13 mouse cellular contexts compared by ENCODE assay signal in the genomic region with DNA sequence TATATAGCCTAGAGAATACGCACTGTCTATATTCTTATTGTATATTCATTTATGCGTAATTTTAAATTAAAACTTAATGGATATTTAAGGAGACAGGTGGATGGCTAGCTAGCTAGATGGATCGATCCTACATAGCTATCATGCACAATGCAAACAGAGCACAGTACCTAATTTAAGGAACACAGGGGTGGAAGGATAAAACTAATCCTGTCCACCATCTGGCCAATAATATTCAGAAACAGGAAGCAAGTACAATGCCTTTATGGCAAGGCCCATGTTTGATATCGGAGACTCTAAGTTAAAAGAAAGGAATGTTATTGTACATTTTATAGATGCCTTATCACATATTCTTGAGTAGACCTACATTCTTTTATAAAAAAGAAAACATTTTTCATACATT.
DNase-seq lines count a peak whose midpoint lies in the region; ATAC-seq and TF ChIP-seq lines count a peak whose summit lies in the region.
"Had no signal": no experiment of that assay in that cellular context is flagged by ENCODE, and none has a peak within 500 bp of the region (broad histone marks: within the 10 kb centered on the region; RNA-seq: fewer than 3 reads in every experiment).

No protein-coding gene starts in this region.

- DNase-seq in lung, postnatal 14 days: no peak
- DNase-seq in MEL (ENCODE audit: low read depth, low spot score): peak; percentile 36
- peak; percentile 36 for DNase-seq in MEL-GATA-1-ER (ENCODE audit: extremely low read depth, low read depth)
- DNase-seq in forebrain, embryonic 14.5 days (ENCODE audit: low spot score): no peak
- DNase-seq: adrenal gland, adult 8-10 months; adrenal gland, postnatal 14 days; adrenal gland, postnatal 36 days; cerebellum, adult 11-12 months; cerebellum, postnatal 25 days had no signal

- no peaks in the 10 kb centered on the region for H3K27me3 ChIP-seq in lung, embryonic 16.5 days (ENCODE audit: control insufficient read depth, insufficient read depth, low read depth, low read length)
- no peaks in the 10 kb centered on the region for H3K27me3 ChIP-seq in MEL (ENCODE audit: control insufficient read depth in 1 of 2, insufficient read depth in 2 of 2, low read length in 2 of 2)
- H3K27me3 ChIP-seq in forebrain, embryonic 14.5 days (replicated peaks; ENCODE audit: control insufficient read depth, insufficient read depth, low read length): no peaks in the 10 kb centered on the region
- H3K27me3 ChIP-seq: embryonic facial prominence, embryonic 12.5 days; forebrain, embryonic 13.5 days had no signal

- no peak overlapping the region for H3K9ac ChIP-seq in lung, embryonic 16.5 days (ENCODE audit: low read length)
- no peak overlapping the region for H3K9ac ChIP-seq in MEL (ENCODE audit: control insufficient read depth, low read depth, low read length, poor library complexity, severe bottlenecking)
- H3K9ac ChIP-seq in forebrain, embryonic 14.5 days (ENCODE audit: low read length): no peak overlapping the region
- H3K9ac ChIP-seq: embryonic facial prominence, embryonic 12.5 days; forebrain, embryonic 13.5 days had no signal

- 0 out of 2 replicates have a peak, but pooled peaks cover 3% of the 10 kb centered on the region for H3K4me1 ChIP-seq in lung, embryonic 16.5 days (replicated peaks; ENCODE audit: control insufficient read depth, insufficient read depth, low read length)
- no peaks in the 10 kb centered on the region; a peak in 1 of 4 replicates for H3K4me1 ChIP-seq in MEL (ENCODE audit: control insufficient read depth in 1 of 2, insufficient read depth in 2 of 2, low read length in 2 of 2)
- peaks cover 3% of the 10 kb centered on the region; the same call in 1 of the 2 replicates for H3K4me1 ChIP-seq in forebrain, embryonic 14.5 days (ENCODE audit: control insufficient read depth, insufficient read depth, low read length)
- H3K4me1 ChIP-seq: embryonic facial prominence, embryonic 10.5 days; embryonic facial prominence, embryonic 12.5 days had no signal

- H3K79me2 ChIP-seq in MEL (ENCODE audit: control insufficient read depth, insufficient read depth, low read length, poor library complexity): no peaks in the 10 kb centered on the region

- no peaks in the 10 kb centered on the region for H3K9me3 ChIP-seq in lung, embryonic 16.5 days (ENCODE audit: control insufficient read depth, low read length)
- H3K9me3 ChIP-seq in MEL (replicated peaks; ENCODE audit: insufficient read depth, low read length): no peaks in the 10 kb centered on the region
- no peaks in the 10 kb centered on the region for H3K9me3 ChIP-seq in forebrain, embryonic 14.5 days (replicated peaks; ENCODE audit: control insufficient read depth, low read length)
- H3K9me3 ChIP-seq: embryonic facial prominence, embryonic 10.5 days; embryonic facial prominence, embryonic 12.5 days; forebrain, embryonic 13.5 days had no signal

- peak; percentile 44; the same call in 1 of the 2 replicates for ATAC-seq in lung, embryonic 16.5 days (ENCODE audit: low read depth)
- no peak for ATAC-seq in forebrain, embryonic 14.5 days

- H3K36me3 ChIP-seq in lung, embryonic 16.5 days (ENCODE audit: control insufficient read depth, insufficient read depth, low read length): no peaks in the 10 kb centered on the region
- peaks cover 0 to 9% of the 10 kb centered on the region in 2 experiments; a peak in 2 of 4 replicates for H3K36me3 ChIP-seq in MEL (ENCODE audit: control insufficient read depth in 1 of 2, insufficient read depth in 2 of 2, low read length in 2 of 2)
- no peaks in the 10 kb centered on the region for H3K36me3 ChIP-seq in forebrain, embryonic 14.5 days (ENCODE audit: control insufficient read depth, insufficient read depth, low read length)
- H3K36me3 ChIP-seq: embryonic facial prominence, embryonic 10.5 days; embryonic facial prominence, embryonic 12.5 days had no signal

- H3K4me2 ChIP-seq in lung, embryonic 16.5 days (ENCODE audit: low read depth, low read length): no peak overlapping the region
- H3K4me2 ChIP-seq in forebrain, embryonic 14.5 days (ENCODE audit: low read length): no peak overlapping the region
- H3K4me2 ChIP-seq: embryonic facial prominence, embryonic 12.5 days; forebrain, embryonic 13.5 days had no signal

- no peak for TF ChIP-seq CTCF in MEL (IDR thresholded peaks at IDR 0.05 in 2 of 3, conservative IDR thresholded peaks at IDR 0.05 in 1 of 3; ENCODE audit: control insufficient read depth in 1 of 3, insufficient read depth in 1 of 3, low read depth in 2 of 3, low read length in 3 of 3, poor library complexity in 1 of 3, severe bottlenecking in 1 of 3)

- no peak for TF ChIP-seq POLR2A in MEL (IDR thresholded peaks at IDR 0.05; ENCODE audit: control insufficient read depth in 1 of 2, insufficient read depth in 1 of 2, low read depth in 1 of 2, low read length in 2 of 2, poor library complexity in 1 of 2)

- TF ChIP-seq RAD21 in MEL (IDR thresholded peaks at IDR 0.05; ENCODE audit: low read depth, low read length): no peak

- TF ChIP-seq EP300 in MEL (IDR thresholded peaks at IDR 0.05; ENCODE audit: low read depth in 1 of 2, low read length in 2 of 2): peak; percentile 56 to 61; a peak in 3 of 4 replicates

- H3K4me3 ChIP-seq in lung, embryonic 16.5 days (ENCODE audit: low read length): no peak overlapping the region
- H3K4me3 ChIP-seq in MEL (ENCODE audit: control insufficient read depth in 1 of 2, insufficient read depth in 1 of 2, low read depth in 2 of 2, low read length in 2 of 2): no peak overlapping the region
- no peak overlapping the region for H3K4me3 ChIP-seq in forebrain, embryonic 14.5 days (ENCODE audit: low read depth, low read length)
- H3K4me3 ChIP-seq: embryonic facial prominence, embryonic 10.5 days; embryonic facial prominence, embryonic 12.5 days; forebrain, embryonic 13.5 days had no signal

- WGBS in lung, embryonic 16.5 days: 71% methylated on average over 4 of the region's 4 CpGs
- WGBS in forebrain, embryonic 14.5 days: 95% methylated on average over 4 of the region's 4 CpGs

- H3K27ac ChIP-seq in lung, embryonic 16.5 days (ENCODE audit: low read length): no peak overlapping the region
- no peak overlapping the region for H3K27ac ChIP-seq in MEL (ENCODE audit: control insufficient read depth, low read depth, low read length)
- H3K27ac ChIP-seq in forebrain, embryonic 14.5 days (ENCODE audit: low read depth, low read length): no peak overlapping the region
- H3K27ac ChIP-seq: embryonic facial prominence, embryonic 10.5 days; embryonic facial prominence, embryonic 12.5 days; forebrain, embryonic 13.5 days had no signal

TF ChIP-seq in MEL, 35 proteins besides CTCF, POLR2A, EP300 and RAD21:
- TF ChIP-seq CHD1 (IDR thresholded peaks at IDR 0.05; ENCODE audit: low read depth, low read length) (no peak), ETS1 (IDR thresholded peaks at IDR 0.05; ENCODE audit: low read depth, low read length) (no peak), GATA1 (IDR thresholded peaks at IDR 0.05; ENCODE audit: low read depth, low read length) (0 out of 2 replicates have a peak, but pooled peaks have one; percentile 33), MYC (IDR thresholded peaks at IDR 0.05; ENCODE audit: low read depth, low read length) (no peak), SIN3A (IDR thresholded peaks at IDR 0.05; ENCODE audit: low read length) (no peak), JUND (IDR thresholded peaks at IDR 0.05; ENCODE audit: low read depth, low read length) (no peak), NRF1 (IDR thresholded peaks at IDR 0.05; ENCODE audit: insufficient read depth, low read depth, low read length, poor library complexity, severe bottlenecking) (no peak), GABPA (IDR thresholded peaks at IDR 0.05; ENCODE audit: low read depth, low read length) (no peak), MEF2A (IDR thresholded peaks at IDR 0.05; ENCODE audit: extremely low read depth, insufficient replicate concordance, low read depth, low read length, poor library complexity, severe bottlenecking) (no peak), HCFC1 (IDR thresholded peaks at IDR 0.05; ENCODE audit: low read depth, low read length) (no peak), ELF1 (IDR thresholded peaks at IDR 0.05; ENCODE audit: low read depth, low read length) (no peak), POLR2AphosphoS5 (IDR thresholded peaks at IDR 0.05; ENCODE audit: borderline replicate concordance, low read depth, low read length) (no peak), TAL1 (IDR thresholded peaks at IDR 0.05; ENCODE audit: low read length) (peak; percentile 35; the same call in 1 of the 2 replicates), CHD2 (IDR thresholded peaks at IDR 0.05; ENCODE audit: low read length) (no peak)

Comparison
In these comparisons a context has a peak if more than half of its experiments do, and no peak if none do; other contexts are left out.
1. DNase-seq: peak in MEL (single experiment) and MEL-GATA-1-ER (single experiment); none in lung, postnatal 14 days (single experiment) and forebrain, embryonic 14.5 days (single experiment).